Mouse (Mus musculus): ENCODE data around the gene Ccdc18.

GRCm38 (mm10) chr5:108250033-108250432 lies 117.4 kb downstream of the Ccdc18 start:
- TF ChIP-seq CTCF (IDR thresholded peaks at IDR 0.05; ENCODE audit: low read depth) (no peak), EP300 (IDR thresholded peaks at IDR 0.05; ENCODE audit: low read depth) (no peak)

Measured in heart, postnatal 0 days (tissue).